Mouse (Mus musculus) T-helper 1 cell (primary cell): Measurements from ENCODE around the gene Dpm1.

Source experiments
- in situ Hi-C: fragments of 300-600 bp; cut with MboI, MseI; formaldehyde crosslinking; loops from one replicate; pipeline ENCODE4 v1.15.1; 2025; ENCODE audit warnings: high pct_unique_total_duplicates

Gene Dpm1

DNA sequence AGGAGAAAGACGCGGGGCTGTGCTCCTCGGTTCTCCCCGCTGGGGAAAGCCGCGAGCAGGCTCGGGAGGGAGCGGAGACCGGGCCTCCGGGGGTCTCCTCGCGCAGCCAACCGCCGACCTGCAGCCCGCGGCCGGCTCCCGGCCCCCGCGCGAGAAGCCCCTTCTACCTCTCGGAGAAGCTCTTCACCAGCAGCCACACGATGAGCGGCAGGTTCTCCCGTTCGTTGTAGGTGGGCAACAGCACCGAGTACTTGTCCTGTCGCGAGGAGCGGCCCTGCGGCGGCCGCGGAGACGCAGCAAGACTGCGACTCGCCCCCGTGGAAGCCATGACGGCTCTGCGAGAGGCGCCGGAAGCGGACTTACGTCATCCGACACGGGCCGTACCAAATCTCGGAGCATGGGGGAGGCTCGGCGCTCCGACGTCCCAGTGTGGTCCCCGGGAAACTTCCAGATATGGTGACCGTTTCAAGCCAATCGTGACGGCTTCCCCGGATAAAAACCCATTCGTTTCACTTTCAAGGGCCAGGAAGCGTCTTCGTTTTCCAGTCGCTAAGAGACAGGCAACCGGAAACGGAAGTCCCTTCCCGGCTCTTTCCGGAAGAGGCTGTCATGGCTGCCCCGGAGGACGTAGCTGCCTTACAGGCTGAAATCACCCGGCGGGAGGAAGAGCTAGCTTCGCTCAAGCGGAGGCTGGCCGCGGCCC lies at the start of gene Dpm1, which contains the start of the genes Gm20716 and Mocs3:
Gene Dpm1 (minus strand): TSS at position 566 of the 703 bp plus-strand sequence.
Gene Gm20716 (minus strand): TSS at position 339 of the 703 bp plus-strand sequence.
Gene Mocs3 (plus strand): TSS at position 597 of the 703 bp plus-strand sequence.
- in situ Hi-C loops: no loop called here

DNA sequence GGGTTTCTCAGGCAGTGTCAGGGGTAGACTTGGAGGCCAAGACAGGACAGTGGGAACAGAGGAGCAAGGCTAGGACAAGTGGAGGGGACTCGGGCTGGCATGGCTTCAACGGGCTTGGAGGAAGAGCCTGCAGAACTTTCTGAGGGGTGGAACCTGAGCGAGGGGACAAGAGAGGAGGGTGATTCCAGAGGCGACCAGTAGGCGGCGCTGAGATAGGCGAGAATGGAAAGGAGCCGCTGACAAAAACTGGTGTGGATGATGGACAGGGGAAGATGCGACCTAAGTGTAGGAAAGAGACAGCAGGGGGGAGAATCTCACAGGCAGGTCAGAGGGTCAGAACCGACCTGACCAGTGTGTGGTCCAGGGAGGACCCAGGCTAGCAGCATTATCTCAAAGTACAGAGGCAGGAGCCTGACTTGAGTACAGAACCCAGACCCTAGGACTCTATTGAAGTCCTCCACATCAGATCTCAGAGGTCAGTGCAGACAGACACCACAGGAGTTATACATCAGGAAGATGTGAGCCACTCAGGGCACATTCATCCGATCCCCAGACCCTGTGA lies 44.1 kb upstream of the Dpm1 start:
- in situ Hi-C loops: no loop called here

DNA sequence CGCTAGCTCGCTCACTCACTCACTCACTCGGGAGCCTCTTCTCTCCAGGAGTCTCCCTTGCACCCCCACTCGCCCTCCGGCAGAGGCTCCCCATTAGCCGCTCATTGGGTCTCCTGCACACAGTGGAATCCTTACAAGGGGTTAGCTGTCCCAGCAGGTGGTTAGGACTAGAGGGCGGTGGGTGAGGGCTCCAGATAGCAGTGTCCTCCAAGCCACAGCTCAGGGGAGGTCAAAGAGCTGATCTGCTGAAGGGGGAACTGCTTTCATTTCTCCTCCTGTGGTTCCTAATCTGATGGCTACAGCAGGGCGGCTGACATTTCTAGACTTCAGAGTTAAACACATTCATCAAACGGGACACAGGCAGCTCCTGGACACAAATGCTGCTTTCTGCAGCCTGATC lies 43.0 kb upstream of the Dpm1 start:
- in situ Hi-C loops: no loop called here

DNA sequence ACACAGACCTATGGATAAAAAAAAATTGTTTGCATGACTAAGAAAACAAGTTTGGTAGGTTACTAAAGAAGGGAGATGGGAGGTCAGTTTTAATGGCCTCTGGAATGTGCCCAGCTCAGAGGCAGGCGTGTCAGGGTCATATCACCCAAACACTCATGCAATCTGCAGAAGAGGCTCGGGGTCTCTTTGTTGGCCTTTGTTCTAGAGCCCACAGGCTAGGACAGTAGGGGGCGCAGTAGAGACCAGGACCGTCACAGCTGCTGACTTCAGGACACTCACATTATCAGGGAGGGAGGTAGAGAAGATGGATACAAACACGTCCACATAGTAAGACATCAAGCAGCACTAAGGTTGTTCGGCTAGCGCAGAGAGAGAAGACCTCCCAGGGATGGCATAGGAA lies 37.6 kb upstream of the Dpm1 start:
- in situ Hi-C loops: no loop called here

DNA sequence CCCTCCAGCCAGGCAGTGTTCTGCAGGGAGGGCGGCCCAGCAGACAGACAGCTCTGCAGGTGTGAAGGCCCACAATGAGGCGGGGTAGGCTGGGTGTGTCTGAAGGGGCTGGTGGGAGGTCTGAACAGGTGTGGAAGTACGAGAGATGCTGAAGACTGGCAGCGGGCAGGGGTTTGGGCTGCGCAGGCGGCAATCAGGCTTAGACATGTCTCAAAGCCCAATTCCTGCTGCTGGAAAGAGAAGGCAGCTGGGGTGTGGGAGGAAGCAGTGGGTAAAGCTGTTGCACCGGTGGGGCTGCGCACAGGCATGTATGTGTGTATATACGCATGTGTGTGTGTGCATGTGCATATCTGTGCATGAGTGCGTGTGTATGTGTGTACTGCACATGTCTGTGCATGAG lies 30.5 kb upstream of the Dpm1 start:
- in situ Hi-C loops: no loop called here

DNA sequence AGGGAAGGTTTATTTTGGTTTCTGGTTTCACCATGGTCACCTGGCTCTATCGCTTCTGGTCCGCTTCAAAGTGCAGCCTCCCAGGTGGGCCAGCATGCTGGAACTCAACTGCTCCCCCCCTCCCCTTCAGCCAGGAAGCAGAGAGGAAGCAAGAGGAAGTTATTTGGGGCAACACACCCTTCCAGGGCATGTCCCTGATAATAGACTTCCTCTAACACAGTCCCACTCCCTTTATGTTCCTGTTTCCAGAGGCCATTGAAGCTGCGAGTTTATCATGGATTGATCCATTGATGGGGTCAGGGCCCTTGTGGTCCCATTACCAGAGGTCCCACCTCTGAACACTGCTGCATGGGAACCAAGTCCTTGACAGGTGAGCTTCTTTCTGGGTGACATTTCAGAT lies 29.7 kb upstream of the Dpm1 start:
- in situ Hi-C loops: no loop called here

DNA sequence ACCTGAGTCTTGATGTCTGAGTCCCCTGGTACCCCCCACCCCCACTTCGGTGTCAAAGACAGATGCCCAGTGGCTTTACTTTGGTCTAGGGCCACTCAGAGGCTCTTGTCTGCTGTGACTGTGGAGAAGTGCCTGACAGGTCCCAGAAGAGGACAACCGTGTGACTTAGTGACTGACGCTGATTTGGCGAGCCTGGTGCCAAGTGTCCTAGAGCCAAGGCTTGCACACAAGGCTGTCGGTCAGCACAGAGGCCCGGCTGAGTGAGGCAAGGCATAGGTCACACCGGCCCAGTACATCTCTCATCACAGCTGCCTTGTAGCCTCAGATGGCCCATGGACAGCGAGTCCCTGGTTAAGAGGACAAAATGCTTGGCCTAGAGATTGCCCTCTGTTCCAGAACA lies 28.7 kb upstream of the Dpm1 start:
- in situ Hi-C loops: loop anchor here (10.0 kb wide), 2 partner anchors 376 to 516 kb away; no protein-coding TSS in a partner anchor

DNA sequence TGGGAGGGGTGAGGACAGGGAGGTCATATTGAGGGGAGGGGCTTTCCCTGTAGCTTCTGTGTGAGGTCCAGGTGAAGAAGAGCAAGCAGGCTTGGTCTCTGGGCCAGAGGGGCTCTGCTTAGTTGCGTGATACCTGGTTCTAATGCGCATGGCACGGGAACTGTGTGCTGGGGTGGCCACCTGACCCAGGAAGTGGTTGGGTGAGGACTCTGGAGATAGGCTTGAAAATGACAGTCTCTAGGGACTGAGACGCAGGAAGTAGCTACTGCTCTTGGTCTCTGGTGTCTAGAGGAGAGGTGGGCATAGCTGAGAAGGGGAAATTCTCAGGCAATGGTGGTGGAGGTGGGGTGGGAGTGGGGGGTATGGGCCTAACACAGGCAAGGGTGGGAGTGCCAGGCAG lies 26.8 kb upstream of the Dpm1 start:
- in situ Hi-C loops: loop anchor here (10.0 kb wide), 2 partner anchors 378 to 518 kb away; no protein-coding TSS in a partner anchor

DNA sequence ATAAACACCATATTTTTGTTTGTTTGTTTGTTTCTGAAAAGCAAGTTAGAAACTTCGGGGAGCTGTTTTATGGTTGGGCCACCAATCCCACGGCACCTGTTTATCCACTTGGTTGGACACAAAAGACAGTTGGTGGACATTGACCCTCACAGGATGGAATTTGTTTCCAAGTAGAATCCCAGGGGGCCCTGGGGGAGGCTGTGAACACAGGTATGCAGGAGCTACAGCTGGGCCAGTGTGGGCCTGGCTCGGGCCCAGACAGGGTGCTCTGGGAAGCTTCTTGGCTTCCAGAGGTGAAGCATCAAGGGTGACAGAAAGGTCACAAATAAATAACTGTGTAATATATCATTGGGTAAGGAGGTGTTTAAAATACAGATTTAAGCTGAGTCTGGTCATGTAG lies 26.1 kb upstream of the Dpm1 start:
- in situ Hi-C loops: loop anchor here (10.0 kb wide), 2 partner anchors 378 to 518 kb away; no protein-coding TSS in a partner anchor

DNA sequence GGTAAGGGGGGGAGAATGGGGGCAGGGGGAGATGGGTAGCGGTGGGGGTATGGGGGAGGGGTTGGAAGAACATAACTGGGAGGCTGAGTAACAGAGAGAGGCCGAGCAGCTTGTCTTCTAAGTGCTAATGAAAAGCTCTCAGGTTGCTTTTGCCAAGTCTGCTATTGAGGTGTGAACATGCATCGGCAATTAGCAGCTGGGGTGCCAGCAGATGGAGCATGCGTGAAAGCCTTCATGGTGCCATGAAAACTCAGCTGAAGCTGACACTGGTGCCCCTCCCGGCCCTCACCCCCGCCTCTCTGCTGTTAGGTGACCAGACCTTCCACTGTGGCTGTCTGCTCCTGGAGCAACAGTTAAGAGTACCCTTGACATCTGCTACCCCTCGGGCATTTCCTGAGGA lies 23.4 kb upstream of the Dpm1 start:
- in situ Hi-C loops: loop anchor here (10.0 kb wide), 2 partner anchors 381 to 521 kb away; no protein-coding TSS in a partner anchor

DNA sequence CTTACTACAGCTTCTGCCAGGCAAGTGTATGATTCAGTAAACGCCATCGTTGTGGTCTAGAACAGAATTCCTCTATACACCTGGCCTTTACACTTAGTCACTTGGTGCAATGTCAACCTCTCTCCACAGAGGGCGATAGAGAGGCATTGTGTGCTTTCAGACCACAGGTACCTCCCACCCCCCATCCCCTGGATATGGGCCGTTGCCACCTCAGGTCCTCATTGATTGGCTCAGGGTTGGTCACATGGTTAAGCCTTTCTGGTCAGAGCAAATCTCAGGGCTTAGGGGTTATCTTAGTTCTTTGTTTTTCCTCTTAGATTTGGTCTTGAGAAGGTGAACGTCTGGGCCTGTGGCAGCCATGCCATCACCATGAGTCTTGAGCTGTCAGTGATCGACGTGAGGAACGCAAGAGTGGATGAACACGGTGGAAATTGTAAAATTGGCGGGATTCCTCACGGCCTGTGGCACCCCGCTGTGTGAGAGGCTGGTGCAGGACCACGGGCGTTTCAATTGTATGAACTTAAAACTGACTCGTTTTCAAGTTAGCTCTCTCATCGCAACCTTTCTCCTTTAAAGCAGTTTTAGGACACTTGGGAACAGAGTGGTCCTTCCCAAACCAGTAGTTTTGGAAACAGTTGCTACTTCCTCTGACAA lies 22.4 kb upstream of the Dpm1 start:
- in situ Hi-C loops: loop anchor here (10.0 kb wide), 2 partner anchors 382 to 522 kb away; no protein-coding TSS in a partner anchor

DNA sequence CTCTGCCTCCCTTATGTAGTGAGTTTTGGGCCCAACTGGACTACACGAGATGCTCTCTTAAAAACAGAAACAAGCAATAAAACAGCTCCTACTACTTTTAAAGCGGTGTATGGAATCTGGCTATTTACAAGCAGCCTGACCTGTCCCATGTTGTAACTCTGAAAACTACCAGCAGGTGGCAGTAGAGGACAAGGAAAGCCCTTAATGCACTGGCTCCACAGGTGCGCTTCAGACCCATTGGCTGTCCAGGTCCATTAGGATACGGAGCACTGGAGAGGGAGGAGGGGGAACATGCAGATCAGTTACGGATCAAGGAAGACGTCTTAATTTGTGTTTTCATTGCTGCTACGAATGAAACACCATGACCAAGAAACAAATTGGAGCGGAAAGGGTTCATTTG lies 19.9 kb upstream of the Dpm1 start:
- in situ Hi-C loops: loop anchor here (10.0 kb wide), 2 partner anchors 385 to 525 kb away; no protein-coding TSS in a partner anchor

DNA sequence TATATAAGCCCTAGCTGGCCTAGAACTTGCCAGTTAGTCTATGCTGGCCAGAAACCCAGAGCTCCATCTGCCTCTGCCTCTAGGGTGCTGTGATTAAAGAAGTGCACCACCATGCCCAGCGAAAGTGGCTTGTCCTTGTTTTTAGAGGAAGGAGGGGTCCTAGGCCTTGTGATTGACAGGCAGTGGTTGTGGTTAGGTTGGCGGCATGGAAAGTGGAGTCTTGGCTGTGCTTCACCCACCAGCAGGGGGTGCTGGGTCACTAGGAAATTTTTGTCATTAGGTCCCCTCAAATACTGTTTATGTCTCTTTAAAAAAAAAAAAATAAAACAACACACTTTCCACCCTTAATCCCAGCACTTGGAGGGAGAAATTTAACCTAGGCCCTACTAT lies 18.5 kb upstream of the Dpm1 start:
- in situ Hi-C loops: loop anchor here (5.0 kb wide), 1 partner anchor 193 kb away; no protein-coding TSS in a partner anchor

DNA sequence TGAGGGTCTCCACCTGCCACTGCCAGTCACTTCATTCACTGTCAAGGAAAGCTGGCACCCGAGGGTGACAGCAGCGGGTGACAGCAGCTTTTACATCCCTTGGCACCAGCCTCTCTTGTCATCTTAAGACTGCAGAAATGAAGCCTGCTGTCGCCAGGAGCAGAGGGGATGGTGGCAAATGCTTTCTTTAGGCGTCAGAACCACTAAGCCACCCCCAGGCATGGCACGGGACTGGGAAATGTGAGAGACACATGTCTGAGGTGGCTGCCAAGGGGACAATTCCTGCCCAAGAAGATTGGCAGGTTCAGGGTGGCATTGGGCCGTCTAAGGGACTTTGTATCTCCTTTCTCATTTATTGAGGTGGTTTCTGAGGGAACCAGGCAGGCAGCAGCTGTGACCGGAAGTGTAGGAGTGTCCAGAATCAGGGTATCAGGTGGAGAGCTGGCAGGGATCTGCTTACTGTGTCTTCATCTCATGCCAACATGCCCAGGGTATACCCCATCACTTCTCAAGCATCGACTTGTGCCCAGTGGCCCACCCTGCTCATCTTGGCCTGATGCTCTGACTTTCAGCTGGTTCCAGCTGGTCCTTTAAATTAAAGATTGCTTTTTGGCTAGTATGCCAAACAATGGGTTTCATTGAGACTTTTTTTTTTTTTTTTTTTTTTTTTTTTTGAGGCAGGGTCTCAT lies 17.9 kb upstream of the Dpm1 start:
- in situ Hi-C loops: loop anchor here (5.0 kb wide), 1 partner anchor 194 kb away; no protein-coding TSS in a partner anchor

DNA sequence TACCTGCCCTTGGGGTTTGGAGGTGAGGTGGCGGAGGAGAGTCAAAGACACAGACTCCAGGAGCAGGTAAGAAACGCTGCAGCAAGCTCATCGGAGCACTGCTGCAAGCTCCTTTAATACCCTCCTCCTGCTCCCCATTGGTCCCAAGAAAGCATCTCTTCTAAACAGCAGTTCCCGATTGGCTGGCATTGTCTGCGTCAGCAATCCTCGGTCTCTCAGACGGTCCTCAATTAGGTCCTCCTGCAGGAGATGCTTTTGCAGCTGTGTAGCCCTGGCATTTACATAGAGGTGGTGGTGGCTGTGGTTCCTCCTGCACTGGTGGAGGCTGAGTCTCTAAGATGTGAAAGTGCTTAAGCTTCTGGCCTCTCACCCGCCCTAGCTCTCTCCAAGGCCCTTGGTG lies 15.2 kb upstream of the Dpm1 start:
- in situ Hi-C loops: loop anchor here (5.0 kb wide), 1 partner anchor 197 kb away; no protein-coding TSS in a partner anchor

DNA sequence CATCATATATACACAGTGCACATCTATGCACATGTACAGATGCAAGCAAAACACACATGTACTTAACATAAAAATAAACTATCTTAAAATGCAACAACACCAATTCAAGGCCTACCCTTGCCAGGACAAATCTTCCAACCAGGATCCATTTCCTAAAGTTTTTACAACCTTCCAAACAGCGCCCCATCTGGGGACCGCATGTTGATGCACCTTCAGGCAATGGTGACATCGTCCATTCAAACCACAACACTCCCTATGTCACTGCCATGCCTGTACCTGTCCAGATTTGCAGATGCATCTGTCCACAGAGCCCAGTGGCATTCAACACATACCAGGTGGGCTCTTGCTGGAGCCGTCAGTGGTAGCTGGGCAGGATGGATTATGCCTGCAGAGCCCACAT lies 12.9 kb upstream of the Dpm1 start:
- in situ Hi-C loops: no loop called here

DNA sequence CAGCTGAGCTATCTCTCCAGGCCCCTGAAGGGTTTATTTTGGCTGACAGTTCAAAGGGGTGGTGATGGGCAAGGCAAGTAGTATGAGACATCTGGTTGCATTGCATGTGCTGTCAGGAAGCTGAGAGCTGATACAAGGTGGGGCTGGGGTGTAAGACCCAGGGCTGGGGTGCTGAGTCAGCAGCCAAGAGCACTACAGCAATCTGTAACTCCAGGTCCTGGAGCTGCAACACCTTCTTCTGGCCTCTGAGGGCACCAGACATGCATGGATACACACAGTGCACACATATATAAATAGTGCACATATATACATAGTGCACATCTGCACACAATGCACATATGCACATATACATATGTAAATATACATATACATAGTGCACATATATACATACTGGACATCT lies 12.4 kb upstream of the Dpm1 start:
- in situ Hi-C loops: no loop called here

DNA sequence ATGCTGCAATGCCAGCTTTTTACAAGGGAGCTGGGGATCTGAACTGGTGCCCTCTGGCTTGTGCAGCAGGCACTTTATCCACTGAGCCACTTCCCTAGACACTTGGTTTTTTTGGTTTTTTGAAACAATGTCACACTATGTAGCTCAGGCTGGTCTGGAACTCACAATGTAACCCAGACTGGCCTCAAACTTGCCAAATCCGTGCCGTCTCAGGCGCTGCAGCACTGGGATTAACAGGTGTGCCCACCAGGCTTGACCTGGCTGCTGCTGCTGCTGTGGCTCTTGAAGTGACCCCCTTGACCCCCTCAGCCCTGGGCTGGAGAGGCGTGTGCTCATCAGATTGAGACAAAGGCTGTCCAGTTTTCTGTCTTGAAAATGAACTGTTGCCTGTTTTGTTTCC lies 7.9 kb upstream of the Dpm1 start:
- in situ Hi-C loops: no loop called here

DNA sequence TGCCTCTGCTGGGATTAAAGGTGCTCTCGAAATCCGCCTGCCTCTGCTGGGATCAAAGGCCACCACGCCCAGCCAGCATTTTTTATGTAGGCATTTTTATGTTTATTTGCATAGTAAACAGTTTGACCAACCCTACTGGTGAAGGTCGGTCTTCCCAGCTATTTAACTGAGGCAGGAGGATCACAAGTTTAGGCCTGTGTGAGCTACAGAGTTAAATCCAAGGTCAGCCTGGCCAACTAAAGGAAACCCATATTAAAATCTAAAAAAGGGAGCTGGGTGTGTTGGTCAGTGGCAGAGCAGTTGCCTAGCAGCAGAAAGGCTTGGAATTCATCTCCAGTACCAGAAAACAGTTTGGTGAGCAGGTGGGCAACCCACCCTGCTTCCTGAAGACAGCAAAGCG lies 2.9 kb upstream of the Dpm1 start:
- in situ Hi-C loops: no loop called here

DNA sequence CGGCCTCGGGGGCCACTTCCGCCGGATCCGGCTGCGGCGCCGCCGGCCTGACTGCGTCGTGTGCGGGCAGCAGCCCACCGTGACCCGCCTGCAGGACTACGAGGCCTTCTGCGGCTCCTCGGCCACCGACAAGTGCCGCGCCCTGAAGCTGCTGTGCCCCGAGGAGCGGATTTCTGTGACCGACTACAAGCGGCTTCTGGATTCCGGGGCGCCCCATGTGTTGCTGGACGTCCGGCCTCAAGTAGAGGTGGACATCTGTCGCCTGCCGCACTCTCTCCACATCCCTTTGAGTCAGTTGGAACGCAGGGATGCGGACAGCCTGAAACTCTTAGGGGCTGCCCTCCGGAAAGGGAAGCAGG lies 1.1 kb upstream of the Dpm1 start:
- in situ Hi-C loops: no loop called here

DNA sequence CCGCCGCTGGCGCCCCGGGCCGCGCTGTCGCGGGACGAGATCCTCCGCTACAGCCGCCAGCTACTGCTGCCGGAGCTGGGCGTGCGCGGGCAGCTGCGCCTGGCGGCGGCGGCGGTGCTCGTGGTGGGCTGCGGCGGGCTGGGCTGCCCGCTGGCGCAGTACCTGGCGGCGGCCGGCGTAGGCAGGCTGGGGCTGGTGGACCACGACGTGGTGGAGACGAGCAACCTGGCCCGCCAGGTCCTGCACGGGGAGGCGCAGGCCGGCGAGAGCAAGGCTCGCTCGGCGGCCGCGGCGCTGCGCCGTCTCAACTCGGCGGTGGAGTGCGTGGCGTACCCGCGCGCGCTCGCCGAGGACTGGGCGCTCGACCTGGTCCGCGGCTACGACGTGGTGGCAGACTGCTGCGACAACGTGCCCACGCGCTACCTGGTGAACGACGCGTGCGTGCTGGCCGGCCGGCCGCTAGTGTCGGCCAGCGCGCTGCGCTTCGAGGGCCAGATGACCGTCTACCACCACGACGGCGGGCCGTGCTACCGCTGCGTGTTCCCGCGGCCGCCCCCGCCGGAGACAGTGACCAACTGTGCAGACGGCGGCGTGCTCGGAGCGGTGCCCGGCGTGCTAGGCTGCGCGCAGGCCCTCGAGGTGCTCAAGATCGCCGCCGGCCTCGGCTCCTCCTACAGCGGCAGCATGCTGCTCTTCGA lies 531 bp upstream of the Dpm1 start:
- in situ Hi-C loops: no loop called here
